ENCODE assay signal across 14 mouse cellular contexts in genomic region chr11:105281763-105282459, GRCm38 (mm10). TPM values are rescaled to one million over a fixed set of nuclear protein-coding genes. Genes with fewer than 3 reads are reported as not detected.
DNase-seq lines count a peak whose midpoint lies in the region; ATAC-seq and TF ChIP-seq lines count a peak whose summit lies in the region.
"Had no signal": no experiment of that assay in that cellular context is flagged by ENCODE, and none has a peak within 500 bp of the region (broad histone marks: within the 10 kb centered on the region; RNA-seq: fewer than 3 reads in every experiment).

No protein-coding gene starts in this region.

- no peak overlapping the region for H3K4me3 ChIP-seq in hindbrain, postnatal 0 days (ENCODE audit: low read length)
- no peak overlapping the region for H3K4me3 ChIP-seq in hindbrain, embryonic 14.5 days (replicated peaks; ENCODE audit: low read length)
- no peak overlapping the region for H3K4me3 ChIP-seq in embryonic facial prominence, embryonic 15.5 days (replicated peaks)
- H3K4me3 ChIP-seq in midbrain, embryonic 10.5 days = no peak overlapping the region
- H3K4me3 ChIP-seq: forebrain, embryonic 10.5 days; hindbrain, embryonic 13.5 days had no signal

- H3K4me2 ChIP-seq in hindbrain, postnatal 0 days (ENCODE audit: low read depth, low read length) = no peak overlapping the region
- H3K4me2 ChIP-seq in hindbrain, embryonic 14.5 days (replicated peaks) = no peak overlapping the region
- H3K4me2 ChIP-seq in embryonic facial prominence, embryonic 15.5 days (replicated peaks) = no peak overlapping the region
- H3K4me2 ChIP-seq: hindbrain, embryonic 13.5 days; midbrain, embryonic 11.5 days had no signal

- peaks cover 15% of the 10 kb centered on the region; the same call in 1 of the 2 replicates for H3K36me3 ChIP-seq in hindbrain, postnatal 0 days (ENCODE audit: insufficient read depth, low read length)
- H3K36me3 ChIP-seq in hindbrain, embryonic 14.5 days (replicated peaks; ENCODE audit: control insufficient read depth, insufficient read depth) = peaks cover 67% of the 10 kb centered on the region
- H3K36me3 ChIP-seq in embryonic facial prominence, embryonic 15.5 days = peaks cover 41% of the 10 kb centered on the region
- H3K36me3 ChIP-seq in midbrain, embryonic 10.5 days = peaks cover 94% of the 10 kb centered on the region

- H3K27ac ChIP-seq in hindbrain, postnatal 0 days = no peak overlapping the region
- no peak overlapping the region for H3K27ac ChIP-seq in hindbrain, embryonic 14.5 days
- peak overlapping the region; percentile 71 for H3K27ac ChIP-seq in embryonic facial prominence, embryonic 15.5 days (replicated peaks)
- H3K27ac ChIP-seq in midbrain, embryonic 10.5 days (replicated peaks) = no peak overlapping the region
- H3K27ac ChIP-seq: hindbrain, embryonic 13.5 days had no signal

- no peaks in the 10 kb centered on the region for H3K4me1 ChIP-seq in hindbrain, postnatal 0 days (ENCODE audit: insufficient read depth, low read length)
- no peaks in the 10 kb centered on the region for H3K4me1 ChIP-seq in hindbrain, embryonic 14.5 days (replicated peaks; ENCODE audit: control insufficient read depth, insufficient read depth, low read length)
- H3K4me1 ChIP-seq in embryonic facial prominence, embryonic 15.5 days = peaks cover 26% of the 10 kb centered on the region
- H3K4me1 ChIP-seq in midbrain, embryonic 10.5 days = peaks cover 13% of the 10 kb centered on the region

- TF ChIP-seq CTCF in hindbrain, postnatal 0 days (IDR thresholded peaks at IDR 0.05; ENCODE audit: low read depth) = no peak

- WGBS in hindbrain, postnatal 0 days = 69% methylated on average over 12 of the region's 12 CpGs
- WGBS in hindbrain, embryonic 14.5 days = 83% methylated on average over 12 of the region's 12 CpGs
- WGBS in embryonic facial prominence, embryonic 15.5 days = 47% methylated on average over 12 of the region's 12 CpGs
- 82% methylated on average over 12 of the region's 12 CpGs for WGBS in midbrain, embryonic 10.5 days

- no peaks in the 10 kb centered on the region for H3K9me3 ChIP-seq in hindbrain, postnatal 0 days (ENCODE audit: low read length)
- no peaks in the 10 kb centered on the region for H3K9me3 ChIP-seq in hindbrain, embryonic 14.5 days (ENCODE audit: control insufficient read depth, low read length)
- H3K9me3 ChIP-seq in embryonic facial prominence, embryonic 15.5 days (replicated peaks) = no peaks in the 10 kb centered on the region
- no peaks in the 10 kb centered on the region for H3K9me3 ChIP-seq in midbrain, embryonic 10.5 days (replicated peaks)
- H3K9me3 ChIP-seq: forebrain, embryonic 10.5 days; G1E; hindbrain, embryonic 13.5 days had no signal

- H3K27me3 ChIP-seq in hindbrain, postnatal 0 days (ENCODE audit: insufficient read depth, low read length) = no peaks in the 10 kb centered on the region
- no peaks in the 10 kb centered on the region for H3K27me3 ChIP-seq in hindbrain, embryonic 14.5 days (ENCODE audit: control insufficient read depth, insufficient read depth, low read length)
- H3K27me3 ChIP-seq in embryonic facial prominence, embryonic 15.5 days = no peaks in the 10 kb centered on the region
- no peaks in the 10 kb centered on the region for H3K27me3 ChIP-seq in midbrain, embryonic 10.5 days (ENCODE audit: low read depth, poor library complexity, severe bottlenecking)
- H3K27me3 ChIP-seq: hindbrain, embryonic 13.5 days had no signal

- no peak overlapping the region for H3K9ac ChIP-seq in hindbrain, postnatal 0 days (replicated peaks; ENCODE audit: low read length)
- H3K9ac ChIP-seq in hindbrain, embryonic 14.5 days = no peak overlapping the region
- H3K9ac ChIP-seq in embryonic facial prominence, embryonic 15.5 days = no peak overlapping the region
- H3K9ac ChIP-seq: hindbrain, embryonic 13.5 days; liver, postnatal 0 days had no signal

- peak; percentile 65 for ATAC-seq in frontal cortex, adult (ENCODE audit: low TSS enrichment)
- ATAC-seq in hindbrain, postnatal 0 days = no peak
- ATAC-seq in hindbrain, embryonic 14.5 days (ENCODE audit: low FRiP score) = no peak
- ATAC-seq in embryonic facial prominence, embryonic 15.5 days (ENCODE audit: insufficient number of reproducible peaks, low FRiP score, low TSS enrichment, low read depth) = no peak

- DNase-seq in frontal cortex, postnatal 14 days (ENCODE audit: low spot score in 2 of 2) = no peak
- peak; percentile 14 for DNase-seq in hindbrain, postnatal 0 days (ENCODE audit: low spot score)
- DNase-seq in hindbrain, embryonic 14.5 days (ENCODE audit: low spot score) = no peak
- peak; percentile 23 for DNase-seq in cerebellum, adult 9-11 months
- no peak for DNase-seq in midbrain, embryonic 10.5 days (ENCODE audit: low spot score)
- DNase-seq in frontal cortex, postnatal 10 days (ENCODE audit: low spot score in 2 of 2) = no peak
- DNase-seq: liver, postnatal 0 days had no signal

RNA-seq across cellular contexts. Expression of gene Mrc2, which starts 10.5 kb away (rescaled TPM):
- total RNA-seq in hindbrain, postnatal 0 days (2014; rRNA removed) = 21.4 and 28.5 TPM in 2 replicates
- polyA plus RNA-seq in hindbrain, postnatal 0 days (2015; fragmentation: Nextera tagmentation; extraction: Ambion mirVana) = 3.7 and 4.2 TPM in 2 replicates
- polyA plus RNA-seq in hindbrain, embryonic 14.5 days (2014; fragmentation: Nextera tagmentation; extraction: Ambion mirVana) = 3.4 and 3.7 TPM in 2 replicates
- 34.5 and 35.7 TPM in 2 replicates for polyA plus RNA-seq in embryonic facial prominence, embryonic 15.5 days (2015; fragmentation: Nextera tagmentation; extraction: Ambion mirVana)
- 16.5 and 16.9 TPM in 2 replicates for polyA plus RNA-seq in midbrain, embryonic 10.5 days (2016; fragmentation: Nextera tagmentation; extraction: Ambion mirVana)
- total RNA-seq: common myeloid progenitor, adult 5-6 weeks had no signal
- polyA plus RNA-seq: G1E had no signal

Comparison
In these comparisons a context has a peak if more than half of its experiments do, and no peak if none do; other contexts are left out.
1. DNase-seq: peak in hindbrain, postnatal 0 days (single experiment) and cerebellum, adult 9-11 months (single experiment); none in frontal cortex, postnatal 14 days (0 of 2), hindbrain, embryonic 14.5 days (single experiment), midbrain, embryonic 10.5 days (single experiment) and frontal cortex, postnatal 10 days (0 of 2).